Mouse (Mus musculus): ENCODE measurements around the gene Grm7. TPM values are rescaled to one million over a fixed set of nuclear protein-coding genes. Genes with fewer than 3 reads are reported as not detected.
A peak's percentile ranks its signal among the peaks of the same experiment; 100 is the strongest.

The Grm7 gene
- polyA plus RNA-seq, 1 experiment from 2014 or later = 3.6 TPM

DNA sequence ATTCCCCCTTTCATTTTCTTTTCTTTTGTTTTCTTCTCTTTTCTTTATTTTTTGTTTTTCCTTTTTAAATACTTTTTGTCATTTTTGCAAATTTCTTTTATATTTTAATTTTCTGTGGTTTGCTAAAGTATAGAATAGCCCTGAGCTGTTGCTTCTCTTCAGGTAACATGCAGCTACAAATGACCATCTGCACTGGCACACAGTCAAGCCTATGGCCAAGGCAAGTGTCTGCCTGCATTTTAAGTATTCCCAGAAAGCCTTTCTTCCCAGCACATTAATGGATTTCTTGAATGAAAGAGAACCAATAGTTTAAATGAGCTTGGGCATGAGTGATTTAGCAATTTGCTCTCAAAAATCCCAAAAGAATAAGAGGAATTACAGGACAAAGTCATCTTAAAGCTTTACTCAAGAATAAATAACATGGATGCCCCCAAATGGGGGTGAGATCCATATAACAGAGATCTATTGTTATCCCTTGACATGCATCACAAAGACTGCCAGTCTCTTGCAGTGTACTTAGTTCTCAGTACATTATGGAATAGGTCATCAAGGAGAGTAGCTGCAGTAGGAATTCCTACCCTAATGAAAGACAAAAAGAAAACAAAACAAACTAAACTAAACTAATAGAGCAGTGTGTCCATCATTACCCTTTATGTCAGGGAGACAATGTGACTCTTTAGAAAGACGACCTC, 865.5 kb downstream of the Grm7 start:
- peak; percentile 65; the same call in 1 of the 2 replicates for ATAC-seq
- no peaks in the 10 kb centered on the region for H3K9me3 ChIP-seq (replicated peaks)
- WGBS = 22% methylated on average over 1 of the region's 1 CpGs
- H3K4me1 ChIP-seq = peaks cover 15% of the 10 kb centered on the region
- H3K27me3 ChIP-seq = no peaks in the 10 kb centered on the region
- no peak overlapping the region for H3K27ac ChIP-seq
- H3K36me3 ChIP-seq (ENCODE audit: poor library complexity, severe bottlenecking) = no peaks in the 10 kb centered on the region
- no peak overlapping the region for H3K4me2 ChIP-seq
- H3K9ac ChIP-seq = no peak overlapping the region
- H3K4me3 ChIP-seq = no peak overlapping the region

DNA sequence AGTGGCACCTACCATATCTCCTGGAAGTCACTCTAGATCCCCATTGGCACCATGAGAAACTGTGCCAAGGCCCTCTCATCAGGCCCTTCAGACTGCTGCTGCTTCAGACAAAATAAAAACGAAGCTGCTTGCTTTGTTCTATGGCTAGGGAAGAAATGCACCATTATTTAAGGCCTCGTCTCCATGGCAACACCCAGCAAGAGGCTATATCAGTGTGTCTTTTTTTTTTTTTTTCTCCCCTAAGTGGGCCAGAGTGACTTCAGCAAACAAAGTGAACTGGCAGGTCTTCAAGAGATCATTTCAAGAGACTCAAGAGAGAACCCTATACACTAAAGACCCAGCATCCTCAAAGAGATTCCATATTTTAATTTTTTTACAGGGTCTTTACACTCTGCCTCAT, 867.0 kb downstream of the Grm7 start:
- no peak overlapping the region for H3K27ac ChIP-seq
- ATAC-seq = peak; percentile 61; the same call in 1 of the 2 replicates
- whole genome bisulfite sequencing = 25% methylated on average over 2 of the region's 2 CpGs

DNA sequence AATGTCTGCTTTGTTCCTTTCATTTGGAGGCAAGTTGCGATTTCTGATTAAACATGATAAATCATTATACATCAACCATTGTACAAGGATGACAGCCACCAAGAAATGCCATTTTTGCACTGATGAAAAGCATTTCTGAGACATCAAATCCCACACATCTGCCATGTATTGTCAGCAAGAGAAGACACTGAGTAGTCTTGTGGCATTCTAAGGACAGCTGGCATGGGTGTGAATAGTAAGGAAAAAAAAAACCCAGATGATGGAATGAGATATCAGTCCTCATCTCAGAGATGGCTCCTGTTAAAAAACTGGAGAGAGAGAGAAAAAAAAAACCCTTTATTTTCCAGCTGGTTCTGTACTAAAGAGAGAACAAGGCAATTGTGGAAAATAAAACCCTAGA, 875.8 kb downstream of the Grm7 start:
- ATAC-seq = no peak
- 84% methylated on average over 1 of the region's 1 CpGs for WGBS
- H3K27ac ChIP-seq = no peak overlapping the region
- H3K4me2 ChIP-seq = no peak overlapping the region
- no peaks in the 10 kb centered on the region for H3K27me3 ChIP-seq
- H3K9ac ChIP-seq = no peak overlapping the region
- H3K9me3 ChIP-seq (replicated peaks) = no peaks in the 10 kb centered on the region
- H3K4me3 ChIP-seq = no peak overlapping the region
- H3K36me3 ChIP-seq (ENCODE audit: poor library complexity, severe bottlenecking) = no peaks in the 10 kb centered on the region
- no peaks in the 10 kb centered on the region for H3K4me1 ChIP-seq

More for the DNA sequence above, 867.0 kb downstream of the Grm7 start:
- no peak overlapping the region for H3K4me2 ChIP-seq
- peaks cover 15% of the 10 kb centered on the region for H3K4me1 ChIP-seq
- no peaks in the 10 kb centered on the region for H3K36me3 ChIP-seq (ENCODE audit: poor library complexity, severe bottlenecking)
- no peaks in the 10 kb centered on the region for H3K27me3 ChIP-seq
- H3K9ac ChIP-seq = no peak overlapping the region
- no peaks in the 10 kb centered on the region for H3K9me3 ChIP-seq (replicated peaks)
- no peak overlapping the region for H3K4me3 ChIP-seq

DNA sequence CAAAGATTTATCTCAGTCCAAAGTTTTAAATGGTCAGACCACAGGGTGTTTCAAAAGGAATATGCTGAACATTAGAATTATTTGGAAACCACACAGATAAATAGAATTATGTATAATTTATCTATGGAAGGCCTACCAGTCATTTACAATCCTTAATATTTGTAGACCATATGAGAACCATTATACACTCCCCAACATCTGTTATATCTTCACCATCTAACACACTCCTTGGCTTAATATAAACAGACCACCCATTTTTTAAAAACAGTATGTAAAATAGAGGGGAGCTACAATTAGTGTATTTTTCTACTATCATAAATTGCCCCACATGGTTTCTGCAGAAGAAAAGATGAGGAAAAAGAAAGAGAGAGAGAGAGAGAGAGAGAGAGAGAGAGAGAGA, 876.7 kb downstream of the Grm7 start:
- H3K4me1 ChIP-seq = no peaks in the 10 kb centered on the region
- no peak overlapping the region for H3K4me3 ChIP-seq
- no peak overlapping the region for H3K9ac ChIP-seq
- no peak overlapping the region for H3K27ac ChIP-seq
- no peaks in the 10 kb centered on the region for H3K36me3 ChIP-seq (ENCODE audit: poor library complexity, severe bottlenecking)
- no peak overlapping the region for H3K4me2 ChIP-seq
- no peaks in the 10 kb centered on the region for H3K27me3 ChIP-seq
- H3K9me3 ChIP-seq (replicated peaks) = no peaks in the 10 kb centered on the region
- no peak for ATAC-seq

DNA sequence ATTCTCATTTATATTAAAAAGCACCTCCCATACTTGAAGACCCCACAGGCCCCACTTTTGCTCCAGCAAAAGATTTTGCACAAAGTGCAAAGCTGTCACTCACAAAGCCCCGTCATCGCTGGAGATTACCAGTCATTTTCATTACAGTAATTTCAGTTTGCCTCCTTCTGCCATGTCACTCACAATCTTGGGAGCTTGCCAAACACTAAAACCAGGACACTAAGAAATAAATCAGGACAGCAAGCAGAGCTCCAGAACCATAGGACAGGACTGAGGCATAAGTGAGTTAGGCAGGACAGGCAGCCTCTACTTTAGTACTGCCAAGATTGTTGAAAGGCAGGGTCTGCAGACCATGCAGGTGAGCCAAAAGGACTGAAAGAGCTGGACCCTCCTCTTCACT, 884.6 kb downstream of the Grm7 start:
- H3K4me2 ChIP-seq = no peak overlapping the region
- H3K9me3 ChIP-seq (replicated peaks) = no peaks in the 10 kb centered on the region
- no peaks in the 10 kb centered on the region for H3K4me1 ChIP-seq
- H3K4me3 ChIP-seq = no peak overlapping the region
- no peak overlapping the region for H3K27ac ChIP-seq
- no peak overlapping the region for H3K9ac ChIP-seq
- H3K27me3 ChIP-seq = no peaks in the 10 kb centered on the region
- H3K36me3 ChIP-seq (ENCODE audit: poor library complexity, severe bottlenecking) = no peaks in the 10 kb centered on the region
- 56% methylated on average over 2 of the region's 2 CpGs for WGBS
- ATAC-seq = 0 out of 2 replicates have a peak, but pooled peaks have one; percentile 33

DNA sequence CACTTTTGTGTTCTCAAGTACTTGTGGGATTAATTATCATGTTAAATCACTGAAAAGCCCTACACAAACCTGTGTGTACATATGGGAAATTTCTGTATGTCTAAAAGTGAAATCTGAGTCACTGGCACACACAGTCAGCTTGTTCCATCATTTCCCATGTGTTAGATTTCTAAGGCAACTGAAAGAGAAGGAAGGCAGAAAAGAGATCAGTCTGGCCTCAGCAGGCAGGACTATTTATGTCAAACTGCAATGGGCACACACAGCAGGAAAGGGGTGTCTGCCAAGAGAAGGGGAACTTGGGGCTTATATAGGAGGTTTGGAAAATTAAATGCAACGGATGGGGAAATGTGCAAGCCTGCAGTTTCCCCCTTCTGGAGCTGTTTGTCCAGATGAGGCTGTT, 913.2 kb downstream of the Grm7 start:
- H3K4me2 ChIP-seq = no peak overlapping the region
- no peak overlapping the region for H3K27ac ChIP-seq
- H3K27me3 ChIP-seq = no peaks in the 10 kb centered on the region
- no peak overlapping the region for H3K9ac ChIP-seq
- no peaks in the 10 kb centered on the region for H3K36me3 ChIP-seq (ENCODE audit: poor library complexity, severe bottlenecking)
- 58% methylated on average over 1 of the region's 1 CpGs for WGBS
- no peaks in the 10 kb centered on the region for H3K4me1 ChIP-seq
- no peak for ATAC-seq
- no peaks in the 10 kb centered on the region for H3K9me3 ChIP-seq (replicated peaks)
- no peak overlapping the region for H3K4me3 ChIP-seq

DNA sequence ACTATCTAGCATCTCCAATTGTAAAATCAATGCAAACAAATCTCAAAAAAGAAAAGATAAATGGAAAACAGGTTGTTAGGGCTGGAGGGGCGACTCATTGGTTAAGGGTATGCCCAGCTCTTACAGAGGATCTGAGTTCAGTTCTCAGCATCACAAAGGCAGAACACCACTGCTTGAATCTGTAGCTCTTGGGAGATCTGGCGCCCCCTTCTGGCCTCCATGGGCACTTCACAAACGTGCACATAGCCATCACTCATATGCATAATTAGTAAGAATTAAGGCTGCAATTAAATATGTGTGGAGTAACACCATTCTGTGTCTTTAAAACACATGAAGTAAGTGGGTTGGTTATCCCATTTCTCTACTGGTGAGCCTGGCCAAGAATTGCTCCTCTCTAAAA, 914.1 kb downstream of the Grm7 start:
- Histone ChIP-seq H3K9me3 (replicated peaks) (no peaks in the 10 kb centered on the region), H3K4me3 (no peak overlapping the region), H3K4me1 (no peaks in the 10 kb centered on the region), H3K27me3 (no peaks in the 10 kb centered on the region), H3K4me2 (no peak overlapping the region), H3K9ac (no peak overlapping the region), H3K36me3 (ENCODE audit: poor library complexity, severe bottlenecking) (no peaks in the 10 kb centered on the region), H3K27ac (no peak overlapping the region)
- 74% methylated on average over 3 of the region's 3 CpGs for WGBS
- no peak for ATAC-seq

DNA sequence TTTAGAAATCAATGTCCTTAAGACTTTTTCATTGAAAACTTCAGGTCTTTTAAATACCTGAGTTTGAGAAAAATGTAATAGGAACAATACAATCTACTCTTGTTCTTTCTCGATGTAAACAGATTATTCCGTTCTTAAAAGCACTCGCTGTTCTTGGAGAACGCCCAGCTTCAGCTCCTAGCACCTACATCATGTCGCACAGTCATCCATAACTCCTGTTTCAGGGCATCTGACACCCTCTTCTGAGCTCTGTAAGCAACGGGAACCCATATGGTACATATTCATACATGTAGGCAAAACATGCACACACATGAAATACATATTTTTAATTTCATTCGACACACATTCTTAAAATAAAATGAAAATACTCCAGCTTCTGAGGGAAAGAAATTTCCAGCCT, 916.0 kb downstream of the Grm7 start:
- H3K9me3 ChIP-seq (replicated peaks) = no peaks in the 10 kb centered on the region

DNA sequence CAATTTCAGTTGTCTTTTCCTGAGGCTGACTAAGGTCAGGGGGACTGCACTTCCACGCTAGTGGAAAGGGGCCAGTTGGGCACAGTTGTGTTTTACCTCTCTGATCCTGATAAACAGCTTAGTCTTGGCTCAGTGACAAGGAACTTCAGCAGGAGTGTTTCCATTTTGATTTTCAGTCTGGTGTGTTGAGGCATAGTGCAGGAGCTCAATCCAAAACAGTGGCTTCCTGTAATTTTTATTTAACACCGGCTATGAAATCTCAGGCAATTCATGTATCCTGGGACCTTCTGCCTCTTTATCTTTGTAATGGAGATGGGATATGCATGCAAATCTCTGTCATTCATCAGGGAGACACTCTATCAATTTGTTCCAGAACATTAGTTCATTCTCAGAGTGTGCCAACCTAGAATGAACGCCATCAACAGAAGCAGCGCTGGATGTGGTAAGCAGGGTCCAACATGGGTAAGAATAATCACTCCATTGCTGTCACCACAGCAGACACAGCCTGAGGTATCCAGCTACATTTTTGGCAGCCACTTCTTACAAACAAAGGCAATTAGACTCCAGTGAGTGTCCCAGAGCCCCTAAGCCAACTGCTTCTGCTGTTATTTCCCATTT, 926.2 kb downstream of the Grm7 start:
- ATAC-seq = no peak
- Histone ChIP-seq H3K9me3 (replicated peaks) (no peaks in the 10 kb centered on the region), H3K4me3 (no peak overlapping the region), H3K9ac (no peak overlapping the region), H3K36me3 (ENCODE audit: poor library complexity, severe bottlenecking) (no peaks in the 10 kb centered on the region), H3K27ac (no peak overlapping the region), H3K27me3 (no peaks in the 10 kb centered on the region), H3K4me1 (no peaks in the 10 kb centered on the region), H3K4me2 (no peak overlapping the region)
- WGBS = 85% methylated on average over 4 of the region's 4 CpGs

More for the DNA sequence above, 916.0 kb downstream of the Grm7 start:
- H3K4me2 ChIP-seq = no peak overlapping the region
- no peaks in the 10 kb centered on the region for H3K36me3 ChIP-seq (ENCODE audit: poor library complexity, severe bottlenecking)
- 90% methylated on average over 7 of the region's 7 CpGs for WGBS
- H3K9ac ChIP-seq = no peak overlapping the region
- ATAC-seq = no peak
- H3K27me3 ChIP-seq = no peaks in the 10 kb centered on the region
- no peak overlapping the region for H3K27ac ChIP-seq
- H3K4me1 ChIP-seq = no peaks in the 10 kb centered on the region
- H3K4me3 ChIP-seq = no peak overlapping the region

DNA sequence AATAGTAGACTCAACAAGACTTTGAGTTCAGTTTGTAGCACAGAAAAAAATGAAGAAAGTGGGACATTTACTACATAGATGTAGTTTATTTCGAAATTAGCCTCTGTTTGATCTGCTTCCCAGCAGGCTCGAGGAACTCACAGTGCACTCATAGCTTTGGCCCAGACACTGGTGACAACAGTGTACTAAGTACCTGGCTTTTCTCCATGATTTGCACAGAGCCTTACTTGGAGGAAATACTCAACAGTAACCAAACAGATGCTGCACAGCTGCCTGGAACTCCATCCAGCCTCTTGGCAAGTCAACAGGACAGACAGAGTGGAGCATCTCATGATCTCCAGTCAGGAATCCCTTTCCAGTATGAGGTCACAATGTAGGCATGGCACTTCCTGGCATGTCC, 939.5 kb downstream of the Grm7 start:
- H3K27ac ChIP-seq = no peak overlapping the region
- no peaks in the 10 kb centered on the region for H3K4me1 ChIP-seq
- H3K4me3 ChIP-seq = no peak overlapping the region
- no peaks in the 10 kb centered on the region for H3K27me3 ChIP-seq
- no peak overlapping the region for H3K4me2 ChIP-seq
- 83% methylated on average over 2 of the region's 2 CpGs for WGBS
- no peaks in the 10 kb centered on the region for H3K36me3 ChIP-seq (ENCODE audit: poor library complexity, severe bottlenecking)
- ATAC-seq = no peak
- H3K9me3 ChIP-seq (replicated peaks) = no peaks in the 10 kb centered on the region
- H3K9ac ChIP-seq = no peak overlapping the region

DNA sequence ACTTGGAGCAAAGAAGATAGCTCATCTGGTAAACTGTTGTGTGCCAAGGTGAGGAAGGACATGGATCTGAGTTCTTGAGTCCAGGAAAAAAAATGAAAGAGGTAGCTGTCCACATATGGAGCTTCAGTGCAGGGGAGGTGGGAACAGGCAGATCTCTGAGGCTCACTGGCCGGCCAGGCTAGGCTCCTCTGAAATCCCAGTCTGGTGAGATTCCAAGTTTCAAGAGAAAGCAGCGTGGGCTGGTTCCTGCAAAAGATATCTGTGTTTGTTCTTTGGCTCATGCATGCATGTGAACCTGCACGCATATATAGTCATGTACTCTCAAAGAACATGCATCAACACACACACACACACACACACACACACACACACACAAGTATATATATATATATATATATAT, 942.2 kb downstream of the Grm7 start:
- no peak overlapping the region for H3K9ac ChIP-seq
- H3K27me3 ChIP-seq = no peaks in the 10 kb centered on the region
- WGBS = 94% methylated on average over 3 of the region's 3 CpGs

DNA sequence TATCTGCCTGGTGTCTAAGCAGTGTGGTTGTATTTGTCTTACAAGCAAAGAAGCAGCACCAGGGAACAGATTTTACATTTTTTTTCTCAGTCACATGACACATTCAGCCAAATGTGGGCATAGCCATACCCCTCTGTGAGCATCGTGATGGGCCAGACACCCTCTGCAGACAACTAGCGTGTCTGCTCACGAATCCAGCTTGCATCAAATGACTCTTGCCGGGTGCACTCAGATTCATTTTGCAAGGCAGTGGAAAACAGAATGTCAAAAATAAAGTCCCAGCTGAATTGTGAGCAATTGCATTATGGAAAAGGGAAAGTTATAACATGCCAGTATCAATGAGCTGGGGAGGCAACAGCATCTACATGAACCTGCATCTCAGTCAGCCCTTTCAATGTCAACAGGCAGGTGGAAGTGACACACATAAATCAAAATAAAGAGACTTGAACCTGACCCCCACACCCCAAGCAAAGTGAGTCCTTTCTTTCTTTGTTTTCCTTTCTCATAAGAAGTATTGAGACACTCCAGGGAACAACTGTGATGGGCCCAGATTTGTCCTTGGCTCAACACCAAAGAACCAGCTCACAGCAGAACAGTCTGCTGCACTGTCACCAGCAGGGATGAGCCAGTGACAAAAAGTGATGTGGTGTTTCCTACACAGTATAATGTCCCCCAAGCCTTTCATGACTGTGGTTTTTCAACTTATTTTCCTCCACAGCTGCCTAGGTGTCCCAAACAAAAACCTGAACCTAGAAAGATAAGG, 956.7 kb downstream of the Grm7 start:
- ATAC-seq = no peak
- Histone ChIP-seq H3K4me2 (no peak overlapping the region), H3K4me3 (no peak overlapping the region), H3K9me3 (replicated peaks) (no peaks in the 10 kb centered on the region), H3K9ac (no peak overlapping the region), H3K27me3 (no peaks in the 10 kb centered on the region), H3K4me1 (no peaks in the 10 kb centered on the region), H3K27ac (no peak overlapping the region), H3K36me3 (ENCODE audit: poor library complexity, severe bottlenecking) (no peaks in the 10 kb centered on the region)
- 91% methylated on average over 4 of the region's 4 CpGs for WGBS

More for the DNA sequence above, 942.2 kb downstream of the Grm7 start:
- Histone ChIP-seq H3K4me2 (no peak overlapping the region), H3K36me3 (ENCODE audit: poor library complexity, severe bottlenecking) (no peaks in the 10 kb centered on the region), H3K4me3 (no peak overlapping the region), H3K27ac (no peak overlapping the region), H3K9me3 (replicated peaks) (no peaks in the 10 kb centered on the region), H3K4me1 (no peaks in the 10 kb centered on the region)
- ATAC-seq = no peak
